Mouse (Mus musculus): ENCODE results near the gene Capn9. TPM values are rescaled to one million over a fixed set of nuclear protein-coding genes. Genes with fewer than 3 reads are reported as not detected.

The Capn9 gene
- polyA plus RNA-seq, 1 experiment, result not detected

GRCm38 (mm10) chr8:124643540-124644339, 67.8 kb downstream of the Capn9 start:
- H3K27ac ChIP-seq (replicated peaks; ENCODE audit: low read depth, low read length), result no peak overlapping the region
- peaks cover 3% of the 10 kb centered on the region; the same call in 1 of the 2 replicates for H3K4me1 ChIP-seq (ENCODE audit: control insufficient read depth, insufficient read depth, insufficient read length, low read length)
- H3K4me3 ChIP-seq (ENCODE audit: insufficient read depth, low read depth, low read length), result no peak overlapping the region

- H3K4me1 ChIP-seq (ENCODE audit: control insufficient read depth, insufficient read depth, insufficient read length, low read length), result peaks cover 3% of the 10 kb centered on the region; the same call in 1 of the 2 replicates
- H3K27ac ChIP-seq (replicated peaks; ENCODE audit: low read depth, low read length), result no peak overlapping the region
- no peak overlapping the region for H3K4me3 ChIP-seq (ENCODE audit: insufficient read depth, low read depth, low read length)
Observed at GRCm38 (mm10) chr8:124648311-124648710, 72.4 kb downstream of the Capn9 start.

- H3K27ac ChIP-seq (replicated peaks; ENCODE audit: low read depth, low read length), result no peak overlapping the region
- H3K4me3 ChIP-seq (ENCODE audit: insufficient read depth, low read depth, low read length), result no peak overlapping the region
- H3K4me1 ChIP-seq (ENCODE audit: control insufficient read depth, insufficient read depth, insufficient read length, low read length), result no peaks in the 10 kb centered on the region
Observed at GRCm38 (mm10) chr8:124651776-124652175, 75.9 kb downstream of the Capn9 start.

- Histone ChIP-seq H3K4me3 (ENCODE audit: insufficient read depth, low read depth, low read length) (no peak overlapping the region), H3K4me1 (ENCODE audit: control insufficient read depth, insufficient read depth, insufficient read length, low read length) (no peaks in the 10 kb centered on the region), H3K27ac (replicated peaks; ENCODE audit: low read depth, low read length) (no peak overlapping the region)
Observed at GRCm38 (mm10) chr8:124652546-124652945, 76.6 kb downstream of the Capn9 start.

- Histone ChIP-seq H3K4me1 (ENCODE audit: control insufficient read depth, insufficient read depth, insufficient read length, low read length) (no peaks in the 10 kb centered on the region), H3K27ac (replicated peaks; ENCODE audit: low read depth, low read length) (no peak overlapping the region), H3K4me3 (ENCODE audit: insufficient read depth, low read depth, low read length) (no peak overlapping the region)
Observed at GRCm38 (mm10) chr8:124653568-124654475, 77.9 kb downstream of the Capn9 start.

GRCm38 (mm10) chr8:124657961-124658360, 82.0 kb downstream of the Capn9 start:
- H3K4me3 ChIP-seq (ENCODE audit: insufficient read depth, low read depth, low read length), result no peak overlapping the region
- no peak overlapping the region for H3K27ac ChIP-seq (replicated peaks; ENCODE audit: low read depth, low read length)
- H3K4me1 ChIP-seq (ENCODE audit: control insufficient read depth, insufficient read depth, insufficient read length, low read length), result peaks cover 9% of the 10 kb centered on the region

GRCm38 (mm10) chr8:124658415-124658814, 82.5 kb downstream of the Capn9 start:
- H3K4me1 ChIP-seq (ENCODE audit: control insufficient read depth, insufficient read depth, insufficient read length, low read length), result peaks cover 9% of the 10 kb centered on the region
- no peak overlapping the region for H3K27ac ChIP-seq (replicated peaks; ENCODE audit: low read depth, low read length)
- no peak overlapping the region for H3K4me3 ChIP-seq (ENCODE audit: insufficient read depth, low read depth, low read length)

GRCm38 (mm10) chr8:124661781-124662180, 85.9 kb downstream of the Capn9 start:
- no peak overlapping the region for H3K27ac ChIP-seq (replicated peaks; ENCODE audit: low read depth, low read length)
- peaks cover 9% of the 10 kb centered on the region for H3K4me1 ChIP-seq (ENCODE audit: control insufficient read depth, insufficient read depth, insufficient read length, low read length)
- peak overlapping the region; percentile 88 for H3K4me3 ChIP-seq (ENCODE audit: insufficient read depth, low read depth, low read length)

GRCm38 (mm10) chr8:124662446-124663111, 86.7 kb downstream of the Capn9 start:
- Histone ChIP-seq H3K4me3 (ENCODE audit: insufficient read depth, low read depth, low read length) (peak overlapping the region; percentile 88), H3K4me1 (ENCODE audit: control insufficient read depth, insufficient read depth, insufficient read length, low read length) (peaks cover 9% of the 10 kb centered on the region), H3K27ac (replicated peaks; ENCODE audit: low read depth, low read length) (no peak overlapping the region)

GRCm38 (mm10) chr8:124663112-124663873, 87.4 kb downstream of the Capn9 start, which contains the start of gene 2310022B05Rik:
TSS of gene 2310022B05Rik (minus strand) at chr8:124663369.
- Histone ChIP-seq H3K27ac (replicated peaks; ENCODE audit: low read depth, low read length) (no peak within 1 kb of the TSS), H3K4me3 (ENCODE audit: insufficient read depth, low read depth, low read length) (peak within 1 kb of the TSS; percentile 88), H3K4me1 (ENCODE audit: control insufficient read depth, insufficient read depth, insufficient read length, low read length) (peaks cover 9% of the 10 kb centered on the region)

GRCm38 (mm10) chr8:124663874-124664230, 87.9 kb downstream of the Capn9 start:
- peak overlapping the region; percentile 88; the same call in 1 of the 2 replicates for H3K4me3 ChIP-seq (ENCODE audit: insufficient read depth, low read depth, low read length)
- peaks cover 9% of the 10 kb centered on the region for H3K4me1 ChIP-seq (ENCODE audit: control insufficient read depth, insufficient read depth, insufficient read length, low read length)
- H3K27ac ChIP-seq (replicated peaks; ENCODE audit: low read depth, low read length), result no peak overlapping the region

GRCm38 (mm10) chr8:124664414-124664813, 88.5 kb downstream of the Capn9 start:
- Histone ChIP-seq H3K4me3 (ENCODE audit: insufficient read depth, low read depth, low read length) (no peak overlapping the region), H3K4me1 (ENCODE audit: control insufficient read depth, insufficient read depth, insufficient read length, low read length) (peaks cover 9% of the 10 kb centered on the region), H3K27ac (replicated peaks; ENCODE audit: low read depth, low read length) (no peak overlapping the region)
